Mouse (Mus musculus): Measurements from ENCODE around the gene Uvrag. TPM values are rescaled to one million over a fixed set of nuclear protein-coding genes. Genes with fewer than 3 reads are reported as not detected.
"Not testable (repeated sequence)": the region's sequence is repeated elsewhere in the genome, so short reads cannot be mapped to it uniquely, and the experiment has no call there.

Gene Uvrag
- polyA plus RNA-seq, 1 experiment from 2014 or later = 12.8 TPM

DNA sequence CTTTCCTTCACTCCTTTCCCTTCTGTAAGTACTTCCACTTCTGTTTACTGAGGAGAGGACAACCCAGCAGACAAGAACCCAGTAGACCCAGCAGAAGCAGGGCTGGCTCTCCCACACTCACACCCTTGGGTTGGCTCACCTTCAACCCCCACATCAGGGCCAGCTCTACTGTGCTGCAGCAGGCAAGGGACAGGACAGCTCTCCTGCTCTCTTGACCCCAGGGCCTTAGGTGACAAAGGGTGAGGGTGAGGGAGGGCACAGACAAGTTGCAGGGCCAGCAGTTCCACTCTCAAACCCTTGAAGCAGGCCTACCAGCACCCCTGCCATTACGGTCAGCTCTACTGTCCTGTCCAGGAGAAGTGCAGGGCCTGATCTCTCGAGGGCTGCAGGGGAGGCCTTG lies 155.0 kb downstream of the Uvrag start:
- H3K27ac ChIP-seq = peak overlapping the region; percentile 45; the same call in 1 of the 2 replicates
- no peaks in the 10 kb centered on the region for H3K27me3 ChIP-seq (ENCODE audit: insufficient read depth, poor library complexity, severe bottlenecking)
- WGBS = 58% methylated on average over 2 of the region's 2 CpGs
- H3K9me3 ChIP-seq = no peaks in the 10 kb centered on the region
- no peak for DNase-seq (ENCODE audit: low spot score)
- H3K4me1 ChIP-seq (replicated peaks) = peaks cover 10% of the 10 kb centered on the region
- H3K36me3 ChIP-seq = 0 out of 2 replicates have a peak, but pooled peaks cover 3% of the 10 kb centered on the region
- no peak overlapping the region for H3K4me3 ChIP-seq

DNA sequence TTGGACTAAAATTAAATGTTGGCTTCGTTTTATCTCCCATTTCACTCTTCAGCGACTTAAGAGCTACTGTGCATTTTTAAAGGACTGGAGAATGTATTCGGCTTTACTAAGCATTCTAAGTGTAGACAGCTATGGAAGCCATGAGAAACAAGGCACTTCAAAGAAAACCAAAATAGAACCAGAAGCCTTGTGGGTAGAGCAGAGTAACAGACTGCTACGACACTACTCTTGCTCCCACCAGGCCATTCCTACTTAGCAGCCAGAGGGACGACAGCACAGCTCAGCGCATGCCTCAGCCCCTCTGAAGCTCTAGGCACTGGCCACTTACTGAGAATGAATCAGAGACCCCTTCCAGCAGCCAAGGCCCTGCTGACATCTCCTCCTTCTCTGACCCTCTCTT lies 155.5 kb downstream of the Uvrag start:
- WGBS = 84% methylated on average over 6 of the region's 6 CpGs

DNA sequence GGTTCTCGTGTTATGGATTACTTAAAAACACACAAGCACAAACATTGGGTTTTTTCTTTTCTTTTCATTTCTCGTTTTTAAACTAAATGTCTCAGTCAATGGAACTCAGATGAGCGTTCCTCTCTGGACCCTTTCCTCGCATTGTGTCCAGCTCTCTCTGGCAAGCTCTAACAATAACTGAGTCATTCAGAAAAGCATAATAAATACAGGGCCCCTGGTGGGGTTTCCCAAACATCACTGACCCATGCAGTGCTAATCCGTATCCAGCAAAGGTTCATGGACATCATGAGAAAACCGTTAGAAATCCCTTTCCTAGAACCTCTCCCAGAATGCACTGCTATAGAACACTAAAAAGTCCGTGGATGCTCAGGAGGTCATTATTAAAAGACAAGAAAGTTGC lies 156.6 kb downstream of the Uvrag start:
- Histone ChIP-seq H3K9me3 (no peaks in the 10 kb centered on the region), H3K36me3 (0 out of 2 replicates have a peak, but pooled peaks cover 3% of the 10 kb centered on the region), H3K27me3 (ENCODE audit: insufficient read depth, poor library complexity, severe bottlenecking) (no peaks in the 10 kb centered on the region), H3K4me1 (replicated peaks) (peaks cover 10% of the 10 kb centered on the region), H3K4me3 (no peak overlapping the region), H3K27ac (no peak overlapping the region)
- no peak for DNase-seq (ENCODE audit: low spot score)
- 61% methylated on average over 7 of the region's 7 CpGs for WGBS

More for the DNA sequence above, 155.5 kb downstream of the Uvrag start:
- no peak for DNase-seq (ENCODE audit: low spot score)
- H3K27ac ChIP-seq = no peak overlapping the region
- H3K9me3 ChIP-seq = no peaks in the 10 kb centered on the region
- no peak overlapping the region for H3K4me3 ChIP-seq
- H3K4me1 ChIP-seq (replicated peaks) = peaks cover 10% of the 10 kb centered on the region
- no peaks in the 10 kb centered on the region for H3K27me3 ChIP-seq (ENCODE audit: insufficient read depth, poor library complexity, severe bottlenecking)
- H3K36me3 ChIP-seq = 0 out of 2 replicates have a peak, but pooled peaks cover 3% of the 10 kb centered on the region

DNA sequence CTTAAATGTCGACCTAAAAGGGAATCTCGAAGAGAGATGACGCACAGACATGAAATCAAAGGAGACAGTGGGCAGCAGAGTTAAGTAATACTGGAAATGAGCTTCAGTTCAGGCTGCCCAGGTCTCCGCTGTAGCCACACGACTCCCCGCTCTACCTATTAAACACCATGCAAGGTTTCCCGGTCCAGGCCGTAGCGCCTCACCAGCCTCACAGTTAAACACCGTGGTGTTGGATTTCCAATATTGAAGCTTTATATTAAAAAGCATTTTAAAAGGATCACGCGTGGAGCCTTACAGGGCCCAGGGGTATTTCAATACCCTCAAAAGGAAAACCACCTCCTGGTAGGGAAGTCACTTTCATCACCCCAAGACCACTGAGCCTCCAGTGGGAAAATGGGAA lies 157.9 kb downstream of the Uvrag start:
- Histone ChIP-seq H3K27ac (no peak overlapping the region), H3K9me3 (no peaks in the 10 kb centered on the region)
- WGBS = 72% methylated on average over 12 of the region's 12 CpGs

DNA sequence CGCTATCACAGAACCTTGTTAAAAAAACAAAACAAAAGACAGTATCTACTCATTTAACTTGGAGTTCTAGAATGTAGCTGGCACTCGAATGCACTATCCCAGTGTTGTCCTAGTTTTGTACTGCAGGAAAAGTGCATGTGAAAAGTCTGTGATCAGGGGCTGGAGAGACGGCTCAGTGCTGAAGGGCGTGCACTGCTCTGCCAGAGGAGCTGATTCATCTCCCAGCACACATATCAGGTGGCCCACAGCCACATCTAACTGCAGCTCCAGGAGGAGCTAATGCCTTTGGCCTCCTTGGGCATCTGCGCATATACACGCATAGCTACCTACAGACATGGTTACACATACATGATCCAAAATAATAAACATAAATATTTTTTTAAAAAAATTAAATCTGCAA lies 159.5 kb downstream of the Uvrag start:
- Histone ChIP-seq H3K9me3 (no peaks in the 10 kb centered on the region), H3K27ac (no peak overlapping the region), H3K4me1 (replicated peaks) (peaks cover 9% of the 10 kb centered on the region), H3K36me3 (no peaks in the 10 kb centered on the region), H3K27me3 (ENCODE audit: insufficient read depth, poor library complexity, severe bottlenecking) (no peaks in the 10 kb centered on the region), H3K4me3 (no peak overlapping the region)
- WGBS = 94% methylated on average over 6 of the region's 6 CpGs
- no peak for DNase-seq (ENCODE audit: low spot score)

More for the DNA sequence above, 157.9 kb downstream of the Uvrag start:
- Histone ChIP-seq H3K4me1 (replicated peaks) (peaks cover 10% of the 10 kb centered on the region), H3K27me3 (ENCODE audit: insufficient read depth, poor library complexity, severe bottlenecking) (no peaks in the 10 kb centered on the region), H3K4me3 (no peak overlapping the region), H3K36me3 (0 out of 2 replicates have a peak, but pooled peaks cover 3% of the 10 kb centered on the region)
- no peak for DNase-seq (ENCODE audit: low spot score)

DNA sequence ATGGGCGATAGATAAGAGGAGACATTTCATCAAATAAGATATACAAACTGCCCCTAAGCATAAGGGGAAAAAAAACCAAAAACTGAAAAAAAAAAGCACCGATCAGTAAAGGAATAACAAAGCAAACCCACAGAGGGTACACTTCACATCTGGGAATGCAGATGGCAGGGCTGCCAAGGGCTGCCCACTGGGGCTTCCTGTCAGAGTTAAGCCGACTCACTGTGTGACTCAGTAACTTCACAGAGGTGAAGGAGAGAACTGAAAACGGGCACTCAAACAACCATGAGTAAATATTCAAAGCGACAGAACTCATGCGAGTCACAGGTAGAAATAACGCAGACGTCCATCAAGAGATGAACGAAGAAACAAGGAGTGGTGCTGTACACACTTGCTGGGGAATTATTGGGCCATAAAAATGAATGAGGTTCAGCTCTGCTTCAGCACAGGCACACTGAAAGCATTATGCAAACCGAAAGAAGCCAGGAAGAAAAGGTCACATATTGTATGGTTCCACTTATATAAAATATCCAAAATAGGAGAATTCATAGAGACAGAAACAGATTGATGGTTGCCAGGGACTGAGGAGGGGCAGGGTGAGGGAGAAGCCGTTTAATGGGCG lies 164.0 kb downstream of the Uvrag start:
- DNase-seq (ENCODE audit: low spot score) = no peak
- no peak overlapping the region for H3K4me3 ChIP-seq
- no peak overlapping the region for H3K27ac ChIP-seq
- no peaks in the 10 kb centered on the region for H3K27me3 ChIP-seq (ENCODE audit: insufficient read depth, poor library complexity, severe bottlenecking)
- 89% methylated on average over 12 of the region's 12 CpGs for WGBS
- peaks cover 9% of the 10 kb centered on the region for H3K4me1 ChIP-seq (replicated peaks)
- no peaks in the 10 kb centered on the region for H3K36me3 ChIP-seq
- H3K9me3 ChIP-seq = no peaks in the 10 kb centered on the region

DNA sequence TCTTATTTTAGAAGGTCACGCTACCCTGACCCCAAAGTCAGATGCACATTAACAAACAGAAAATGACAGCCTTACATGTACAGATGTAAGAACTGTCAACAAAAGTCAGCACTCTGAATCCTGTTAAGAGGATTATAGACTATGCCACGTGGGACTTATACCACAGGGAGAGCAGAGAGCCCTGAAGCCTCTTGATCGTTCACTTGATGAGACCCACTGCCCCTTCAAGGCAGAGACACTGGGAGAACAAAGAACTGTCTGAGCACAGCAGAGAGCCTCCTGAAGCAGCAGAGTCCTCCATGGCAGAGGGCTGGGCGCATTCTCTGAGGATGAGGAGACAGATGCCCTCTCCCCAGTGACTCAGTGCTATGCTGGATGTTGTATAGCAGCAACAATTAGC lies 166.4 kb downstream of the Uvrag start:
- peaks cover 9% of the 10 kb centered on the region for H3K4me1 ChIP-seq (replicated peaks)
- DNase-seq (ENCODE audit: low spot score) = no peak
- H3K27me3 ChIP-seq (ENCODE audit: insufficient read depth, poor library complexity, severe bottlenecking) = no peaks in the 10 kb centered on the region
- no peaks in the 10 kb centered on the region for H3K9me3 ChIP-seq
- no peak overlapping the region for H3K4me3 ChIP-seq
- H3K27ac ChIP-seq = peak overlapping the region; percentile 41
- WGBS = 33% methylated on average over 4 of the region's 4 CpGs
- no peaks in the 10 kb centered on the region for H3K36me3 ChIP-seq

DNA sequence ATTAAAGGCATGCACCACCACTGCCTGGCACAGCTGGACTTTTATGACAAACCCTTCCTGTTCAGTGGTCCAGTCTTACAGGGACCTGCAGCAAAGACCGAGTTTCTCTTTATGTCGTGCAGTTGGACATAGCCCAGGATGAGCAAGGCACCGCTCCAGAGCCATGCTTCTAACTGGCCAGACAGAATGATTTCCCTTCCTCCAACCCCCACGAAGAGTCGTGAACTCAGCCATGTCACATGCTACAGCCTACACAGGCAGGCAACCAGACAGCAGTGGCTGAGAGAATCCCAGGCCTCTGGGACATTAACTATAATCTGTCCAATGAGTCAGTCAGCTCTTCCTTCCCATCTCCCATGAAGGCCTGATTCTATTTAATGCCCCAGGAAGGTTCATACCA lies 170.2 kb downstream of the Uvrag start:
- 96% methylated on average over 5 of the region's 5 CpGs for WGBS
- no peak for DNase-seq (ENCODE audit: low spot score)
- no peaks in the 10 kb centered on the region; the same call in 1 of the 2 replicates for H3K9me3 ChIP-seq
- no peak overlapping the region for H3K27ac ChIP-seq
- H3K4me1 ChIP-seq (replicated peaks) = peaks cover 30% of the 10 kb centered on the region
- H3K4me3 ChIP-seq = no peak overlapping the region
- no peaks in the 10 kb centered on the region for H3K36me3 ChIP-seq
- H3K27me3 ChIP-seq (ENCODE audit: insufficient read depth, poor library complexity, severe bottlenecking) = peaks cover 2% of the 10 kb centered on the region; the same call in 1 of the 2 replicates

DNA sequence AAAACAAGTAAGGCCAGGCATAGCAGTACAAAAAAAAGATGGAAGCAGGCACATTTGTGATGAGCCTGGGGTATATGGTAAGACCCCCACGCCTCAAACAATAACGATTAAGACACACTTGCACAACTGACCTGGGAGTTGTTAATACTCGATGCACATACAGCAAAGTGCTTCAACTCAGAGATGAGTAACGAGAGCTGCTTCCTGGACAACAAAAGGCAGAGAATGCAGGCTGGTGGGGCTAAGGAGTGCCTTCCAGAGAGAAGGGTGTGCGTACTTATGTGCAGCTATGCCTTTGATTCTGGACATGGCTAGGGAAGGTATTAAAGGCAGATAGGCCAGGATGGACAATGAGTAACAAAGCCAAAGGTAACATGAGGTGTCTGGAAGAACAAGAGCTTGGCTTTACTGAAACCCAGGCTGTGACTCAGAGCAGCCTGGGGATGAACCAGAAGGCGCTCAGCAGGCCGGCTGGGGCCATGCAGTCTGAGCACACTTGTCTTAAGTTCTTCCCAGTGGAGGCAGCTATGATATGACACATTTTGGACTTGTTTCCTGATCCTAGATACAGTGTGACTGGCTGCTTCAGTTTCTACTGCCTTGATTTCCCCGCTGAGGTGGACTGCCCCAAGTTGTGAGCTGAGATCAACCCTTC lies 172.1 kb downstream of the Uvrag start:
- peaks cover 21% of the 10 kb centered on the region for H3K4me1 ChIP-seq (replicated peaks)
- H3K9me3 ChIP-seq = no peaks in the 10 kb centered on the region; the same call in 1 of the 2 replicates
- peaks cover 2% of the 10 kb centered on the region; the same call in 1 of the 2 replicates for H3K27me3 ChIP-seq (ENCODE audit: insufficient read depth, poor library complexity, severe bottlenecking)
- no peaks in the 10 kb centered on the region for H3K36me3 ChIP-seq
- no peak for DNase-seq (ENCODE audit: low spot score)
- WGBS = 73% methylated on average over 8 of the region's 8 CpGs
- peak overlapping the region; percentile 53; the same call in 1 of the 2 replicates for H3K27ac ChIP-seq
- no peak overlapping the region for H3K4me3 ChIP-seq

DNA sequence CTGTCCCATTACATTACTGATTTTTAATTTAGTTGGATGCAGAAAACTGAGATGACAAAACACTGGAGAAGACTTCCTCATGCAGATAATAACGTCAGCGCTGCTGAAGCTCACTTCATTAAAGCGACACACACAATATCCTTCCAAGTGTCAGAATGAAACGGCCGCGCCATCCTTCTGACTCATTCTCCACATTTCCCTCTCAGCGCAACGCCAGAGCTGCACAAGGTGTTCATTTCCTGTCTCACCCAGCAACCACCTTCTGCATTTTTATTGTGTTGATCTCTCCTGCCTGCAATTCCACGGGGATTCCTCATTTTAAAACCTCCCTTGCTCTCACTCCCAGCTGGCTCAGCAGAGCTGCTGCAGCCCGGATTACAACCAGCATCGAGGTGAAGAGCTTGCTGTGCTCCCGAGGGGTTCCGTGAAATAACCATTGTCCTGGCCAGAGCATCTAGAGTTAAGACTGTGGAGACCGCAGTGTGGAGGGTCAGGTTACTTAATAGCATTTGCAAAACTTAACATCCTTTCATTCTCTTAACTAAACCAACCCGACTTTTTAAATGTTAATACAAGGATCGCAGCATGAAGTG lies 172.8 kb downstream of the Uvrag start:
- H3K27me3 ChIP-seq (ENCODE audit: insufficient read depth, poor library complexity, severe bottlenecking) = peaks cover 2% of the 10 kb centered on the region; the same call in 1 of the 2 replicates
- H3K4me3 ChIP-seq = 0 out of 2 replicates have a peak overlapping the region, but pooled peaks have one; percentile 18
- H3K4me1 ChIP-seq (replicated peaks) = peaks cover 21% of the 10 kb centered on the region
- WGBS = 22% methylated on average over 16 of the region's 16 CpGs
- peak overlapping the region; percentile 69 for H3K27ac ChIP-seq
- H3K9me3 ChIP-seq = no peaks in the 10 kb centered on the region; the same call in 1 of the 2 replicates
- no peak for DNase-seq (ENCODE audit: low spot score)
- H3K36me3 ChIP-seq = no peaks in the 10 kb centered on the region

DNA sequence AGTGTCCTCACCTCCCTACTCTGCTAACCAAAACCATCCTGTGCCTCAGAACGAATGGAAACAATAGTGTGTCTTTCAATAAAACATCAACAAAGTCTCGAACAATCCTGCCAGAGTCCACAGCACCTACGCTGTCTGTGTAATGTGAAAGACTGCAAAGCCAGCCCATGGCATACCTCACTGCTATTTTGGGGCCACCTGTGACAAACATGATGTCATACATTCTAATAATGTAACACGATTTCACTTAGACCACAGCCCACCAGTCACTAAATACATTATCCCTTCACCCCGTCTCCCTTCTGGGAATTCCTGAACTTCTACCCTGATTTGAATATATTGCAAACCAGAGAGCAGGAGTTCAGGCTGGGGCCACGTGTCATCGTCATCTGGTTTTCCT lies 173.3 kb downstream of the Uvrag start:
- Histone ChIP-seq H3K4me1 (replicated peaks) (peaks cover 21% of the 10 kb centered on the region), H3K4me3 (0 out of 2 replicates have a peak overlapping the region, but pooled peaks have one; percentile 18), H3K27ac (no peak overlapping the region), H3K36me3 (no peaks in the 10 kb centered on the region), H3K27me3 (ENCODE audit: insufficient read depth, poor library complexity, severe bottlenecking) (peaks cover 2% of the 10 kb centered on the region; the same call in 1 of the 2 replicates), H3K9me3 (no peaks in the 10 kb centered on the region; the same call in 1 of the 2 replicates)
- 64% methylated on average over 7 of the region's 7 CpGs for WGBS
- no peak for DNase-seq (ENCODE audit: low spot score)

DNA sequence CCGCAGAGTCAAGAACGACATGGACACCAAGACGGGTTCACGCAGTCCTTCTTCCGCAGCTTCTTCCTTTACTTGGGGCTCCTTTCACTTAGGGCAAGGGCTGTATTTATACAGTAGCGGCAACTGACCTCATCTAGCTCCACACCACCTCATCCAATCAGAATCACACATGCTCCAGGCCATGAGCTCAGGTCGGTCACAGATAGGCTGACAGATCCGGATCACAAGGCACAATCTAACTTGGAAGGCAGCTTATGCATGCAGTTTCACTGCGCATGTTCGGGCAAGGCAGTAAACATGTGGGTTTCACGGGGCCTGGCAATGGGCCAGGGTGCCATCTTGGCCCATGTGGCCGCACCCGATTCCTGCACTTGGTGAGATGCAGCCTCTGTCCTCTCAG lies 177.4 kb downstream of the Uvrag start:
- peaks cover 18% of the 10 kb centered on the region for H3K4me1 ChIP-seq (replicated peaks)
- DNase-seq (ENCODE audit: low spot score); H3K27ac ChIP-seq; H3K9me3 ChIP-seq; H3K36me3 ChIP-seq; H3K27me3 ChIP-seq (ENCODE audit: insufficient read depth, poor library complexity, severe bottlenecking); H3K4me3 ChIP-seq: not testable (repeated sequence)
- 94% methylated on average over 13 of the region's 13 CpGs for WGBS

Measured in hindbrain, embryonic 10.5 days (tissue).